Mouse (Mus musculus) erythroblast, embryonic 14.5 days (primary cell): ENCODE data around the gene Arpc1a.

ENCODE experiments used
- GATA1 ChIP-seq: IDR thresholded peaks from 2 replicates; pipeline ENCODE4 v1.6.1; 2012; ENCODE audit warnings: low read length, inconsistent platforms, mixed read lengths
- TAL1 ChIP-seq: IDR thresholded peaks from 3 replicates; pipeline ENCODE4 v1.6.1; 2012; ENCODE audit warnings: low read length, inconsistent platforms, mixed read lengths

DNA sequence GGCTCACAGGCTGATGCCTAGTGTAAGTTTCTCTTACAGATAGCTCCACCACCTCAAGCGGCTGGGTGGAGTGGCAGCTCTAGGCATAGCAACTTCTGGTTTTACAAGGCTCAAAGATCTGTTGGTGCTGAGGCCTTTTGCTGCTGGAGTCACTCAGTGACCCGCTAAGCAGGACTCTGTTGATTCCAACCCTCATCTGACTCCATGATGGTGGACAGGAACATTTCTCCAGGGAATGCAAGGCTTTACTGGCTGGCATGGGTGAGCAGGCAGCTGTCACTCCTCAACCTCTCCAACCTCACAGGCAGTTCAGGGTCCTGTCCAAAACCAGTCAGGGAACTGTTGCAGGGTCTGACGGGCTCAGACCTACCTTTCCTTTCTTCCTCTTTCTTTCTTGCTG lies 47.4 kb downstream of the Arpc1a start:
- TF ChIP-seq GATA1 (no peak), TAL1 (no peak)
